Mouse (Mus musculus) mature B cell (primary cell): Measurements from ENCODE around the gene Fam181a.

ENCODE experiments used
- in situ Hi-C: fragments of 300-500 bp; cut with MboI; formaldehyde crosslinking; loops from 2 replicates; pipeline ENCODE4 v1.14.3; 2019

Gene Fam181a

DNA sequence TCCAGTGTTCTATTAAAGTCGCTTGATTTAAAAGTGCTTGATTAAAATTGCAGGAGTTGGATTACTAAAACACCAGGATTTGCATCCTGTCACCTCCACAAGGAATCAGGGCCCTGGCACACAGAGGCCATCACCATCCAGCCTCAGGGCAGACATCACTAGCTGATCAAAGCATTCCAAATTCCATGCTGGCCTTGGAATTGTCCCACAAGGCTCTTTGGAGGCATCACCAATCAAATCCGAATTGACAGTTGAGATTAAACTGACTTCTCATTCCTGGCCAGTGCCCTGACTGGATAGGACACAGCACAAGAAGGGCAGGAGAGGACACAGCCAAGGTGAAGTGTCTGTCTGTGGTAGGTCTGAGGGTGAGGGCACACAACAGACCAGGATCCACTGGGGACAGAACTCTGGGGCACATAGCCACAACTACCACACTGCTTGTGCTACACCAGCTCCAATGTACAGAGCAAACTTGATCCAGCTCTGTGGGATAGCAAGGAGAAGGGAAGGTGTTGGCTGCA lies at the start of gene Fam181a:
TSS of gene Fam181a (plus strand) at position 232 of the 524 bp plus-strand sequence.
- in situ Hi-C loops = no loop called here

- in situ Hi-C loops = no loop called here
Measured at GRCm38 (mm10) chr12:103262017-103262865, 48.5 kb upstream of the Fam181a start.

- in situ Hi-C loops = no loop called here
Measured at GRCm38 (mm10) chr12:103266605-103267004, 44.2 kb upstream of the Fam181a start.

DNA sequence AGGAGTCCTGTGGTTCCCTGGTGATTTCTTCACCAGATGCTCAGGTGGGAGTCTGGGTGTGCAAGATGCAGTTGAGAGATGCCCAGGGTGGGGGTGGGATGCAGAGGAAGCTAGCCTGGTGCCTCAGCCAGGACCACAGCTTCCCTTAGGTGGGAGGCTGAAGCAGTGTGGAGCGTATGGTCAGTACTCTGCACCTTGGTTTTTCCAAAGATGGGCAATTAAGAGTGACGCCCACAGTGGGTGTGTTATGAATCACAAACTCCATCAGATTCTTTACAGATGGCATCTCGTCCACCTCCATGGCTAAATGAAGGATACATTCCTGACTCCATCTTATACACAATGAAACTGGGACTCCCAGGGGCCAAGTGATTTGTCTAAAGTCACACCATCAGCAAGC lies 38.6 kb upstream of the Fam181a start:
- in situ Hi-C loops = no loop called here

DNA sequence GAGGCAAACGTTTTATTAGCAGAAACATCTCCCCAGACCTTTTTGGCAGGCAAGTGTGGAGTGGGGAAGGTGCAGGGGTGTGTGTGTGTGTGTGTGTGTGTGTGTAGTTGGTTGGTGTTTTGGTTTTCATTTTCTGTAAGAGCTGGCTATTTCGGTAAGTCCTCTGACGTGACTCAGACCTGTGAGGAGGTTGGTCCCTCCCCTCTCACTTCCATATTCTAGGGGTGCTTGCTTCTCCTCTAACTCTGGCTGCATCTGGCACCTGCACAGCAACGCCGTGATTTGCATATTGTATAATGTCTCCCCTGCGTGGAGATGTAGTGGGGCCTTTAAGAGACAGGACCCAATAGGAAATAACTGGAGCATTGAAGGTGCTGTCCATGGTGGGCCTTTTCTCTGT lies 37.7 kb upstream of the Fam181a start:
- in situ Hi-C loops = no loop called here

GRCm38 (mm10) chr12:103273732-103274131 lies 37.0 kb upstream of the Fam181a start:
- in situ Hi-C loops = no loop called here

DNA sequence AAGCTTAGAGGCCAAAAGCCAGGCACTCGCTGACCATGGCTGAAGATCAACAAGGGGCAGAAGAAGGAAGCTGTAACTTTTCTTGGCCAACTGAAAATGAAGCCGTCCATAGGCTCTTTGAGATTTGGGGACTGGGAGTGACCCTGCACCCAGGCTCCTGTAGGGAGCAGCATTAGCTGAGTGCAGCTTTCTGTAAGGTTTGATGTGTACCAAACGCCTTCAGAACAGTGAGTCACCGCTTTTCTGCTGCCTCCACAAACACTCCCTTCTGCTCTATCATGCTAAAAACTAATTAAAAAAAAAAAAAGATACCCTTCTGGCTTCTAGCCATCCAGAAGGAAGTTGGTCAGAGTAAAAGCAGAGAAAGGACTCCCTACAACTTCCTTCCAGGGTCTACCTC lies 34.4 kb upstream of the Fam181a start:
- in situ Hi-C loops = no loop called here

DNA sequence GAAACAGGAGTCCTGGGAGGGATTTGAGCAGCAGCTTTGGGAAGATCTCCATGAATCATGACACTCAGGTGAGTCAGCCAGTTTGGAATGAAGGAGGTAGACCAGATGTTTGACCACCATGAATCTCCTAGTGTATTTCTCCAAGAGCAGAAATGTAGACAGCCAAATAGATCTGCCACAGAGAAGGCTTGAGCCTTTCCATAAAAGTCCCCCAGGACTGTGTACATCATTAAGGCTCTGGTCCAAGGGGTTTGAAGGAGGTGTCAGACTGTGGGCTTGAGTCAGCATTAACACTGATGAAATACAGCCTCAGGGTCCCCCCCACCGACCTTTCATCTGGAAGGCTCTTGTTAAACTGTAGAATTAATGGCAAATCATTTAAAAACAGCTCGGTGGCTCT lies 29.3 kb upstream of the Fam181a start:
- in situ Hi-C loops = no loop called here

- in situ Hi-C loops = no loop called here
Measured at GRCm38 (mm10) chr12:103281912-103282311, 28.9 kb upstream of the Fam181a start.

DNA sequence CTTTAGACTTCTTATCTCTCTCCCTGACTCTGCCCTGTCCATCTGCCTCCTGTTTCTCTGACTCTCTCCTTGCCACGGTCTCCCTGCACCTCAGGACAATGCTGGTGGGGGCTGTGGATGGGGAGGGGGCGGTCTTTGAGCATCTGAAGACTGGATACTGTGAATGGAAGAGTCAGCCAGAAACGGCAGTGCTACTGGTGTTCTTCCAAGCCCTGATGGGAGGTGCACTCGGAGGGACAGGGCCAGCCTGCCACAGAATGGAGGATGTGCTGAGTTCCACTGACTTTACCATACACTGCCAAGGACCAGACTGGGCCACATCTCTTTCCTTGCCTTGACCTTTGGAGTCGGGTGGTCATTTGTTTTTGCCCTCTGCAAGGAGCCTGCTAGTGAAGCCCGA lies 27.8 kb upstream of the Fam181a start:
- in situ Hi-C loops = no loop called here

DNA sequence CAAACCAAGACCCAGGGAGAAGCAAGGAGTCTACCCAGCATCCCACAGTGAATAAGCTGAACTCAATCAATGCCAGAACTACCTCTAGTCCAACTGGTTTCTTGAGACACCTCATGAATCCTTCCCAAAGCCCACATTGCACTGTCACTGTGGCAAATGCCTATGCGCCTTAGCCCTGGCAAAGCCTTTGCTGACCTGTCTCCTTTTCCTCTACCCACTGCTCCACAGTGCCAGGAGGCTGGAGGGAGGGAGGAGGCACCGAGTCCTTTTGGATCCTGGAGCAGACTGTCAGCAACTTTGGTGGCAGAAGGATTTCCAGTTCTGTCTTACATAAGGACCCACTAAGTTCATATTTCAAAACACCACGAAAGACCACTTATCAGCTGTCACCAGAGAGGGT lies 27.4 kb upstream of the Fam181a start:
- in situ Hi-C loops = no loop called here

GRCm38 (mm10) chr12:103287276-103287675 lies 23.5 kb upstream of the Fam181a start:
- in situ Hi-C loops = no loop called here

GRCm38 (mm10) chr12:103292366-103292765 lies 18.4 kb upstream of the Fam181a start:
- in situ Hi-C loops = no loop called here

DNA sequence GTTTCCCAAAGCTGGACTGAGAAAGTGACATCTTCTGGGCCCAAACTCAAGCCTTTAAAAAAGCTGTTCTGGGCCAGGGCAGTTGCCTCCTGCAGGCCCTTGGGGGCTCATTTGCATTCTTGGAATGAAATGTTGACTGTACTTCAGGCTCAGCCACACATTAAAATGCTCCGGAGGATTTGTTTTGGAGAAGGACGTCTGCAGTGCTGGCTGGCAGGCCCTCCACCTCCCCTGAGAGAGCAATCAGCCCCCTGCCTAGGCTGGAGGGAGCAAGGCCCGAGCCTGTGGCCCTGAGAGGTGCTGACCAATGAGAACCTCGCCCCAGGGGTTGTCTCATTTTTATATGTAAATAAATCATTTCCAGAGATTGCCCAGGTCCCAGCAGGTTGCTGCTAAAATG lies 14.5 kb upstream of the Fam181a start:
- in situ Hi-C loops = no loop called here

- in situ Hi-C loops = no loop called here
Measured at GRCm38 (mm10) chr12:103300493-103300892, 10.3 kb upstream of the Fam181a start.

DNA sequence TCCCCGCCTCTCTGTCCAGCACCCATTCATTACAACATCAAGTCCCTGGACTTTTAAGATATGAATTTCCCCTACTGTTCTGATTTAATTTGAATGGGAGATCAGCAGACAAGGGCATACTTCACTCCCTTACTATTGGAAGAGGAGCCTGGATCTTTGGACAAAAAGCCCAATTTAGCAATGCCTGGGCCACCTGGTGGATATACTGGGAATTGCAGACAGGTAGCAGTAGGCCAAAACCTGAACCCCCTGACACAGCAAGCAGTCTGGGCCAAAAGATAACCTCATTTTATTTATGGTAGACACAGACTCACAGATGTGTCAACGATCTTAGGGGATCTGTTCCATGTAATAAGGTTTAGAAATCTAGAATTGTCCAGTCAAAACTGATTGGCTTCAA lies 9.1 kb upstream of the Fam181a start:
- in situ Hi-C loops = no loop called here

GRCm38 (mm10) chr12:103302960-103303359 lies 7.8 kb upstream of the Fam181a start:
- in situ Hi-C loops = no loop called here

- in situ Hi-C loops = no loop called here
Measured at GRCm38 (mm10) chr12:103306224-103306623, 4.6 kb upstream of the Fam181a start.

- in situ Hi-C loops = no loop called here
Measured at GRCm38 (mm10) chr12:103306720-103307119, 4.1 kb upstream of the Fam181a start.

DNA sequence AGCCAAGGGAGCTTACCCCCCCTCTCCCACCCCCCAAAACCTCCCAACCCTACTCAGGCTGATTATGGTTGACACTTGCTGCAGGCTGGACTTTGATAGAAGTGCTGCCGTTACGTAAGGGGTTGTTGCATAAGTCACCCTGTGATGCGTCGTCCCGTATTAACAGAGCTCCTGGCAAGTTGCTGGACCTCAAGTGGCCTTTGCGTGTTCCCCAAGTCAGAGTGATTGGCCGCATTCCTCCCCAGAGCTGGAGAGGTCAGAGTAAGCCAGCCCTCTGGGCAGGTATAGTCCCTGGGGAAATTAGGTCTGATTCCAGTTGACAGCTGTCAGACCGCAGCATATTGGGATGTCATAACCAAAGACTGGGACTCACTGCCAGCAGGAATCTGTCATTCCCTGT lies 1.1 kb downstream of the Fam181a start:
- in situ Hi-C loops = no loop called here

GRCm38 (mm10) chr12:103313274-103313673 lies 2.5 kb downstream of the Fam181a start:
- in situ Hi-C loops = no loop called here

DNA sequence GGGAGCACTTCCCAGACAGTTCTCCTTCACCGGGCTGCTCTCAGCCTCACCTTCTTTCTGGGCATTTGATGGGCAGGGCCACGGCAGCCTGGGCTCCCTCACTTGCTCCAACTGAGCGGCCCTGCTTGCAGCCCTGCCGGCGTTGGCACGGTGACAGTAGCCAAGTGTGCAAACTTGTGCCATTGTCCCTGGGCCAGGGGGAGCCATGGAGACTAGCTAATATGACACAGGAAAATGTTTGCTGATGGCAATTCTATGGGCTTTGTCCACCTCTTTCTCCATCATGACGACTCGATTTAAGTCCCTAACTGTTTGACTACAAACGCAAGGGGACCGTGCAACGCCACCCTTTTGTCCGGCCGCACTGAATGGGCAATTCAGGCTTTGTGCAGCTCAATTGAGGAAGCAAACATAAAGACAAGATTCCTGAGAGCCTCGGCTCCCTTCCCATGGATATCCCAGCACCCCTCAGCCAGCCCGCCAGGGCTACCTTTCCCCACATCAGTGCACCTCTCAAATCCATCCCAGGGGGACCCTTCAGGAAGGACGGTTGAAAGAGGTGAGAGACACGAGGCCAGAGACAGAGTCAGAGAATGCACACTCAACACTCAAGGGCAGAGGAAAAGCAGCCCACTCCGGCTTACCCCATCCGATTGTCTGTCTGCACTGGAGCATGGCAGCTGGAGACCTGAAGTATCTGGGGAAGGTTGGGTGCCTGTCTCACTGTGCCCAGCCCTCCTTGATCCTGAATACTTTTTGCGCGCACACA lies 3.3 kb downstream of the Fam181a start:
- in situ Hi-C loops = no loop called here
